Mouse (Mus musculus) embryonic facial prominence, embryonic 11.5 days (tissue): ENCODE data around the gene Olfr633. TPM values are rescaled to one million over a fixed set of nuclear protein-coding genes. Genes with fewer than 3 reads are reported as not detected.
"Not testable (repeated sequence)": the region's sequence is repeated elsewhere in the genome, so short reads cannot be mapped to it uniquely, and the experiment has no call there.

ENCODE experiments used
- ATAC-seq: fragments of 200-750 bp; cut with Nextera tagmentation; replicated peaks from 2 replicates; pipeline ENCODE4 v1.8.0; 2017; ENCODE audit warnings: low read depth; ENCODE audit not compliant: insufficient number of reproducible peaks, low FRiP score, low TSS enrichment
- DNase-seq: peaks from one replicate; pipeline ENCODE4 v3.0.0-alpha.2; 2015; ENCODE audit warnings: low spot score
- H3K27ac ChIP-seq: fragments of 300-500 bp; sonication (generic); replicated peaks from 2 replicates; pipeline ENCODE4 v1.5.1; 2014; ENCODE audit warnings: mild to moderate bottlenecking, low read depth, low read length, control low read depth
- H3K27me3 ChIP-seq: fragments of 300-500 bp; sonication (generic); 2 replicates; pipeline ENCODE4 v1.6.1; 2014; ENCODE audit warnings: mild to moderate bottlenecking, low read length, moderate library complexity, mixed read lengths; ENCODE audit not compliant: control insufficient read depth, insufficient read depth
- H3K36me3 ChIP-seq: fragments of 300-500 bp; sonication (generic); replicated peaks from 2 replicates; pipeline ENCODE4 v1.6.1; 2014; ENCODE audit warnings: low read depth, mild to moderate bottlenecking, low read length, moderate library complexity, mixed read lengths; ENCODE audit not compliant: control insufficient read depth, insufficient read depth
- H3K4me1 ChIP-seq: fragments of 300-500 bp; sonication (generic); 2 replicates; pipeline ENCODE4 v1.6.1; 2014; ENCODE audit warnings: low read length, mixed read lengths; ENCODE audit not compliant: control insufficient read depth, insufficient read depth
- H3K4me2 ChIP-seq: fragments of 300-500 bp; sonication (generic); 2 replicates; pipeline ENCODE4 v1.6.1; 2014; ENCODE audit warnings: low read depth, mild to moderate bottlenecking, control low read depth, low read length, moderate library complexity
- H3K4me3 ChIP-seq: fragments of 300-500 bp; sonication (generic); 2 replicates; pipeline ENCODE4 v1.5.1; 2014; ENCODE audit warnings: low read depth, low read length, control low read depth
- H3K9ac ChIP-seq: fragments of 300-500 bp; sonication (generic); replicated peaks from 2 replicates; pipeline ENCODE4 v1.6.1; 2014; ENCODE audit warnings: mild to moderate bottlenecking, control low read depth, low read length
- H3K9me3 ChIP-seq: fragments of 300-500 bp; sonication (generic); replicated peaks from 2 replicates; pipeline ENCODE4 v1.6.1; 2016; ENCODE audit warnings: mild to moderate bottlenecking, low read length, inconsistent platforms, mixed read lengths; ENCODE audit not compliant: control insufficient read depth
- WGBS: fragments of 180-500 bp; shearing (Covaris S2); extraction: QIAGEN DNeasy Blood & Tissue Kit; methylation state at CpG from one replicate; pipeline ENCODE4 v1.1.7; 2014; 5-methylcytosine and 5-hydroxymethylcytosine counted together
- polyA plus RNA-seq: library from polyadenylated mRNA; unstranded; fragments of >200 nt; fragmentation: Nextera tagmentation; extraction: Ambion mirVana; gene quantifications from 2 replicates; pipeline ENCODE4 v1.2.1, GENCODE M21; 2014

Olfr633 gene
- polyA plus RNA-seq, 1 experiment from 2014 or later: not detected

- WGBS: 95% methylated on average over 22 of the region's 22 CpGs
- H3K4me2 ChIP-seq, H3K27me3 ChIP-seq, H3K4me3 ChIP-seq, H3K9ac ChIP-seq, H3K36me3 ChIP-seq, H3K27ac ChIP-seq, ATAC-seq, H3K9me3 ChIP-seq, H3K4me1 ChIP-seq, DNase-seq: not testable (repeated sequence)
Measured at GRCm38 (mm10) chr7:103966873-103967272, 22.6 kb downstream of the Olfr633 start.

GRCm38 (mm10) chr7:103970852-103971251 lies 26.6 kb downstream of the Olfr633 start, which contains the start of gene Olfr635:
Gene Olfr635 (plus strand): TSS chr7:103971152.
- no peak for DNase-seq
- 69% methylated on average over 1 of the region's 1 CpGs for WGBS

GRCm38 (mm10) chr7:103971782-103972181 lies 27.5 kb downstream of the Olfr633 start:
- 56% methylated on average over 1 of the region's 1 CpGs for WGBS

More at GRCm38 (mm10) chr7:103970852-103971251, 26.6 kb downstream of the Olfr633 start, which contains the start of gene Olfr635:
- Histone ChIP-seq H3K27me3 (no peaks in the 10 kb centered on the region), H3K4me3 (no peak within 1 kb of the TSS), H3K9ac (no peak within 1 kb of the TSS), H3K9me3 (no peaks in the 10 kb centered on the region), H3K4me1 (no peaks in the 10 kb centered on the region), H3K4me2 (no peak within 1 kb of the TSS), H3K36me3 (no peaks in the 10 kb centered on the region), H3K27ac (no peak within 1 kb of the TSS)
- ATAC-seq: no peak

GRCm38 (mm10) chr7:103998446-103998845 lies 54.2 kb downstream of the Olfr633 start, which contains the start of gene Olfr638:
Gene Olfr638 (plus strand): TSS chr7:103998746.
- DNase-seq: no peak
- H3K4me2 ChIP-seq: no peak within 1 kb of the TSS
- no peaks in the 10 kb centered on the region for H3K36me3 ChIP-seq
- H3K9me3 ChIP-seq: no peaks in the 10 kb centered on the region
- H3K27me3 ChIP-seq: no peaks in the 10 kb centered on the region
- H3K4me3 ChIP-seq: no peak within 1 kb of the TSS
- ATAC-seq: no peak
- no peak within 1 kb of the TSS for H3K27ac ChIP-seq
- no peaks in the 10 kb centered on the region for H3K4me1 ChIP-seq
- H3K9ac ChIP-seq: no peak within 1 kb of the TSS

More at GRCm38 (mm10) chr7:103971782-103972181, 27.5 kb downstream of the Olfr633 start:
- no peak overlapping the region for H3K9ac ChIP-seq
- no peak for ATAC-seq
- no peak overlapping the region for H3K4me2 ChIP-seq
- no peaks in the 10 kb centered on the region for H3K4me1 ChIP-seq
- no peaks in the 10 kb centered on the region for H3K27me3 ChIP-seq
- no peak overlapping the region for H3K27ac ChIP-seq
- no peaks in the 10 kb centered on the region for H3K36me3 ChIP-seq
- H3K4me3 ChIP-seq: no peak overlapping the region
- no peaks in the 10 kb centered on the region for H3K9me3 ChIP-seq
- DNase-seq: no peak

Other genes with a start within 250 kb of the Olfr633 start
- gene Olfr243, start 229.8 kb upstream of the Olfr633 start, polyA plus RNA-seq: not detected in 2 replicates
- not detected in 2 replicates for gene Olfr628, start 214.1 kb upstream of the Olfr633 start, polyA plus RNA-seq
- not detected in 2 replicates for gene Olfr629, start 199.5 kb upstream of the Olfr633 start, polyA plus RNA-seq
- not detected in 2 replicates for gene Olfr630, start 187.1 kb upstream of the Olfr633 start, polyA plus RNA-seq
- gene Olfr69, start 172.8 kb upstream of the Olfr633 start, polyA plus RNA-seq: not detected in 2 replicates
- not detected in 2 replicates for gene Olfr68, start 164.7 kb upstream of the Olfr633 start, polyA plus RNA-seq
- gene Olfr67, start 152.6 kb upstream of the Olfr633 start, polyA plus RNA-seq: not detected in 2 replicates
- gene Hbb-bt, start 130.4 kb upstream of the Olfr633 start, polyA plus RNA-seq: 629 and 683 TPM in 2 replicates
- 224 and 252 TPM in 2 replicates for gene Hbb-bs, start 116.3 kb upstream of the Olfr633 start, polyA plus RNA-seq
- gene Hbb-bh2, start 103.9 kb upstream of the Olfr633 start, polyA plus RNA-seq: not detected in 2 replicates
- gene Hbb-bh1, start 101.3 kb upstream of the Olfr633 start, polyA plus RNA-seq: 2,335 TPM in 2 replicates
- gene Hbb-y, start 91.2 kb upstream of the Olfr633 start, polyA plus RNA-seq: 9,508 and 10,275 TPM in 2 replicates
- gene Olfr66, start 58.2 kb upstream of the Olfr633 start, polyA plus RNA-seq: not detected in 2 replicates
- gene Olfr64, start 50.0 kb upstream of the Olfr633 start, polyA plus RNA-seq: not detected in 2 replicates
- not detected in 2 replicates for gene Olfr65, start 41.0 kb upstream of the Olfr633 start, polyA plus RNA-seq
- gene Olfr631, start 15.6 kb upstream of the Olfr633 start, polyA plus RNA-seq: not detected in 2 replicates
- gene Olfr632, start 10.1 kb upstream of the Olfr633 start, polyA plus RNA-seq: not detected in 2 replicates
- gene Olfr635, start 26.7 kb downstream of the Olfr633 start, polyA plus RNA-seq: not detected in 2 replicates
- gene Olfr638, start 54.3 kb downstream of the Olfr633 start, polyA plus RNA-seq: not detected in 2 replicates
- not detected in 2 replicates for gene Olfr639, start 72.9 kb downstream of the Olfr633 start, polyA plus RNA-seq
- not detected in 2 replicates for gene Olfr640, start 81.1 kb downstream of the Olfr633 start, polyA plus RNA-seq
- gene Olfr641, start 91.0 kb downstream of the Olfr633 start, polyA plus RNA-seq: not detected in 2 replicates
- not detected in 2 replicates for gene Olfr642, start 108.2 kb downstream of the Olfr633 start, polyA plus RNA-seq
- not detected in 2 replicates for gene 4930516K23Rik, start 117.0 kb downstream of the Olfr633 start, polyA plus RNA-seq
- gene Olfr644, start 127.4 kb downstream of the Olfr633 start, polyA plus RNA-seq: not detected in 2 replicates
- not detected in 2 replicates for gene Olfr645, start 141.0 kb downstream of the Olfr633 start, polyA plus RNA-seq
- gene Olfr646, start 160.4 kb downstream of the Olfr633 start, polyA plus RNA-seq: not detected in 2 replicates
- gene Ubqln5, start 185.4 kb downstream of the Olfr633 start, polyA plus RNA-seq: not detected in 2 replicates
- not detected in 2 replicates for gene Olfr643, start 193.0 kb downstream of the Olfr633 start, polyA plus RNA-seq
- not detected in 2 replicates for gene Ubqln3, start 198.8 kb downstream of the Olfr633 start, polyA plus RNA-seq
- not detected in 2 replicates for gene Ubqlnl, start 206.1 kb downstream of the Olfr633 start, polyA plus RNA-seq
- not detected in 2 replicates for gene Olfm5, start 220.4 kb downstream of the Olfr633 start, polyA plus RNA-seq
- 0.15 and 0.27 TPM in 2 replicates for gene Olfr648, start 239.0 kb downstream of the Olfr633 start, polyA plus RNA-seq